9 mouse cellular contexts compared by ENCODE assay signal in genomic region chr5:134179871-134180270, GRCm38 (mm10). TPM values are rescaled to one million over a fixed set of nuclear protein-coding genes. Genes with fewer than 3 reads are reported as not detected.
DNase-seq lines count a peak whose midpoint lies in the region; ATAC-seq and TF ChIP-seq lines count a peak whose summit lies in the region.
"Had no signal": no experiment of that assay in that cellular context is flagged by ENCODE, and none has a peak within 500 bp of the region (broad histone marks: within the 10 kb centered on the region; RNA-seq: fewer than 3 reads in every experiment).

No protein-coding gene starts in this region.

- WGBS in hindbrain, embryonic 10.5 days = 29% methylated on average over 7 of the region's 7 CpGs
- WGBS in hindbrain, embryonic 16.5 days = 23% methylated on average over 7 of the region's 7 CpGs
- WGBS in heart, postnatal 0 days = 19% methylated on average over 7 of the region's 7 CpGs

- H3K4me1 ChIP-seq in hindbrain, embryonic 10.5 days (replicated peaks) = peaks cover 35% of the 10 kb centered on the region
- H3K4me1 ChIP-seq in hindbrain, embryonic 16.5 days (ENCODE audit: control insufficient read depth, insufficient read depth, low read depth, low read length) = peaks cover 22% of the 10 kb centered on the region
- peaks cover 29% of the 10 kb centered on the region for H3K4me1 ChIP-seq in heart, postnatal 0 days (ENCODE audit: control insufficient read depth, insufficient read depth)
- peaks cover 14% of the 10 kb centered on the region for H3K4me1 ChIP-seq in testis, adult 2 months (ENCODE audit: control insufficient read depth, insufficient read depth, low read length)

- TF ChIP-seq POLR2A in testis, adult 2 months (IDR thresholded peaks at IDR 0.05; ENCODE audit: control insufficient read depth, low read depth, low read length) = no peak

- ATAC-seq in hindbrain, embryonic 16.5 days = no peak
- ATAC-seq in heart, postnatal 0 days (ENCODE audit: insufficient read depth, low read depth) = no peak

- no peaks in the 10 kb centered on the region for H3K9me3 ChIP-seq in hindbrain, embryonic 10.5 days
- H3K9me3 ChIP-seq in hindbrain, embryonic 16.5 days (ENCODE audit: control insufficient read depth, low read length) = no peaks in the 10 kb centered on the region
- no peaks in the 10 kb centered on the region for H3K9me3 ChIP-seq in heart, postnatal 0 days (replicated peaks; ENCODE audit: control insufficient read depth, low read length)
- H3K9me3 ChIP-seq: embryonic facial prominence, embryonic 13.5 days had no signal

- H3K36me3 ChIP-seq in hindbrain, embryonic 10.5 days = no peaks in the 10 kb centered on the region
- no peaks in the 10 kb centered on the region for H3K36me3 ChIP-seq in hindbrain, embryonic 16.5 days (ENCODE audit: control insufficient read depth, insufficient read depth, low read length)
- no peaks in the 10 kb centered on the region for H3K36me3 ChIP-seq in heart, postnatal 0 days (replicated peaks; ENCODE audit: control insufficient read depth, insufficient read depth, low read length)
- no peaks in the 10 kb centered on the region for H3K36me3 ChIP-seq in testis, adult 2 months (ENCODE audit: control insufficient read depth, insufficient read depth, low read length)
- H3K36me3 ChIP-seq: embryonic facial prominence, embryonic 13.5 days had no signal

- H3K27me3 ChIP-seq in hindbrain, embryonic 10.5 days (ENCODE audit: insufficient read depth, poor library complexity, severe bottlenecking) = no peaks in the 10 kb centered on the region
- no peaks in the 10 kb centered on the region for H3K27me3 ChIP-seq in hindbrain, embryonic 16.5 days (replicated peaks; ENCODE audit: control insufficient read depth, insufficient read depth, low read length)
- no peaks in the 10 kb centered on the region for H3K27me3 ChIP-seq in heart, postnatal 0 days (ENCODE audit: control insufficient read depth, insufficient read depth, low read length)
- H3K27me3 ChIP-seq in testis, adult 2 months (ENCODE audit: control insufficient read depth, insufficient read depth, low read length) = no peaks in the 10 kb centered on the region
- H3K27me3 ChIP-seq: embryonic facial prominence, embryonic 13.5 days had no signal

- H3K9ac ChIP-seq in hindbrain, embryonic 16.5 days (ENCODE audit: low read depth, low read length) = no peak overlapping the region
- H3K9ac ChIP-seq in heart, postnatal 0 days (replicated peaks; ENCODE audit: low read depth, low read length) = no peak overlapping the region
- H3K9ac ChIP-seq: embryonic facial prominence, embryonic 13.5 days had no signal

- H3K4me2 ChIP-seq in hindbrain, embryonic 16.5 days (ENCODE audit: low read length) = no peak overlapping the region
- no peak overlapping the region for H3K4me2 ChIP-seq in heart, postnatal 0 days (ENCODE audit: low read depth, low read length)
- H3K4me2 ChIP-seq: embryonic facial prominence, embryonic 13.5 days had no signal

- peak; percentile 79 for DNase-seq in hindbrain, embryonic 10.5 days (ENCODE audit: low spot score)
- peak; percentile 83 for DNase-seq in T-cell, adult 2 months (ENCODE audit: low spot score)
- DNase-seq in cerebellum, postnatal 36 days = peak; percentile 78 to 86
- peak; percentile 82 for DNase-seq in heart, postnatal 0 days (ENCODE audit: low spot score)
- peak; percentile 84 to 87 for DNase-seq in left cerebral cortex, adult 18-20 months (ENCODE audit: low spot score in 2 of 2)
- peak; percentile 96 for DNase-seq in naive thymus-derived CD4-positive, alpha-beta T cell, adult 2 months (ENCODE audit: low read depth)

- H3K27ac ChIP-seq in hindbrain, embryonic 10.5 days = no peak overlapping the region
- no peak overlapping the region for H3K27ac ChIP-seq in hindbrain, embryonic 16.5 days (ENCODE audit: low read depth, low read length)
- no peak overlapping the region for H3K27ac ChIP-seq in heart, postnatal 0 days (ENCODE audit: low read depth)
- no peak overlapping the region for H3K27ac ChIP-seq in testis, adult 2 months (ENCODE audit: control insufficient read depth, insufficient read depth, low read depth, low read length)
- H3K27ac ChIP-seq: embryonic facial prominence, embryonic 13.5 days had no signal

- peak; percentile 86 for TF ChIP-seq CTCF in heart, postnatal 0 days (IDR thresholded peaks at IDR 0.05; ENCODE audit: low read depth)
- TF ChIP-seq CTCF in testis, adult 2 months (IDR thresholded peaks at IDR 0.05; ENCODE audit: control insufficient read depth, insufficient read depth, insufficient replicate concordance, low read depth, low read length) = peak; percentile 24; the same call in 1 of the 2 replicates

- no peak for TF ChIP-seq EP300 in heart, postnatal 0 days (IDR thresholded peaks at IDR 0.05; ENCODE audit: low read depth)

- H3K4me3 ChIP-seq in hindbrain, embryonic 10.5 days = no peak overlapping the region
- no peak overlapping the region for H3K4me3 ChIP-seq in hindbrain, embryonic 16.5 days (ENCODE audit: low read length)
- no peak overlapping the region for H3K4me3 ChIP-seq in heart, postnatal 0 days (ENCODE audit: low read depth, low read length)
- no peak overlapping the region for H3K4me3 ChIP-seq in testis, adult 2 months (ENCODE audit: control insufficient read depth, low read depth, low read length)
- H3K4me3 ChIP-seq: embryonic facial prominence, embryonic 13.5 days had no signal

RNA-seq across cellular contexts. Expression of gene Rcc1l, which starts 3.3 kb away (rescaled TPM):
- 31.0 and 35.7 TPM in 2 replicates for polyA plus RNA-seq in hindbrain, embryonic 10.5 days (2016; fragmentation: Nextera tagmentation; extraction: Ambion mirVana)
- polyA plus RNA-seq in hindbrain, embryonic 16.5 days (2015; fragmentation: Nextera tagmentation; extraction: Ambion mirVana) = 21.3 TPM in 2 replicates
- total RNA-seq in heart, postnatal 0 days (2014; rRNA removed; ENCODE audit: low replicate concordance) = 19.7 and 23.5 TPM in 2 replicates
- 19.5 and 22.1 TPM in 2 replicates for polyA plus RNA-seq in heart, postnatal 0 days (2015; fragmentation: Nextera tagmentation; extraction: Ambion mirVana)
- total RNA-seq in left cerebral cortex, adult 18-20 months (2021) = 10 to 100 TPM; 14.1 to 15.7 TPM
- 8.9 and 10.3 TPM in 2 replicates for polyA plus RNA-seq in testis, adult 2 months (2012; rRNA removed)

RNA-seq across cellular contexts. Expression of gene Gtf2ird2, which starts 3.9 kb away (rescaled TPM):
- polyA plus RNA-seq in hindbrain, embryonic 10.5 days (2016; fragmentation: Nextera tagmentation; extraction: Ambion mirVana) = 6.8 and 9.3 TPM in 2 replicates
- 12.5 and 14.0 TPM in 2 replicates for polyA plus RNA-seq in hindbrain, embryonic 16.5 days (2015; fragmentation: Nextera tagmentation; extraction: Ambion mirVana)
- 4.9 and 25.1 TPM in 2 replicates for total RNA-seq in heart, postnatal 0 days (2014; rRNA removed; ENCODE audit: low replicate concordance)
- 4.0 and 4.2 TPM in 2 replicates for polyA plus RNA-seq in heart, postnatal 0 days (2015; fragmentation: Nextera tagmentation; extraction: Ambion mirVana)
- 10 to 100 TPM; 14.9 to 17.6 TPM for total RNA-seq in left cerebral cortex, adult 18-20 months (2021)
- polyA plus RNA-seq in testis, adult 2 months (2012; rRNA removed) = 13.6 and 14.9 TPM in 2 replicates

RNA-seq across cellular contexts. Expression of gene Ncf1, which starts 49.6 kb away (rescaled TPM):
- polyA plus RNA-seq in hindbrain, embryonic 10.5 days (2016; fragmentation: Nextera tagmentation; extraction: Ambion mirVana) = 2.6 and 3.1 TPM in 2 replicates
- 2.3 and 2.7 TPM in 2 replicates for polyA plus RNA-seq in hindbrain, embryonic 16.5 days (2015; fragmentation: Nextera tagmentation; extraction: Ambion mirVana)
- total RNA-seq in heart, postnatal 0 days (2014; rRNA removed; ENCODE audit: low replicate concordance) = 0.70 and 3.1 TPM in 2 replicates
- 1.7 and 1.8 TPM in 2 replicates for polyA plus RNA-seq in heart, postnatal 0 days (2015; fragmentation: Nextera tagmentation; extraction: Ambion mirVana)
- total RNA-seq in left cerebral cortex, adult 18-20 months (2021) = 1 to 10 TPM; 5.3 to 7.7 TPM
- polyA plus RNA-seq in testis, adult 2 months (2012; rRNA removed) = 0.56 and 0.67 TPM in 2 replicates
